Mouse (Mus musculus) heart, embryonic 14.5 days (tissue): ENCODE results near the gene Rpl5. TPM values are rescaled to one million over a fixed set of nuclear protein-coding genes. Genes with fewer than 3 reads are reported as not detected.

Experiments used
- ATAC-seq: fragments of 200-750 bp; cut with Nextera tagmentation; 2 replicates; pipeline ENCODE4 v1.8.0; 2017; ENCODE audit warnings: low read depth, moderate TSS enrichment; ENCODE audit not compliant: insufficient number of reproducible peaks, insufficient read depth, low FRiP score
- H3K27ac ChIP-seq, 2 experiments: fragments of 200-500 bp in 1 of 2; fragments of 300-500 bp in 1 of 2; sonication (generic) in 1 of 2; replicated peaks in 1 of 2; 2 replicates each; pipeline ENCODE4 v1.5.1; 2012 to 2014; ENCODE audit warnings: low read depth in 2 of 2, low read length in 2 of 2, control low read depth in 1 of 2, mild to moderate bottlenecking in 1 of 2, mixed read lengths in 1 of 2; ENCODE audit not compliant: control insufficient read depth in 1 of 2, insufficient read depth in 1 of 2
- H3K27me3 ChIP-seq: fragments of 300-500 bp; sonication (generic); 2 replicates; pipeline ENCODE4 v1.6.1; 2014; ENCODE audit warnings: mild to moderate bottlenecking, low read length, control low read depth; ENCODE audit not compliant: control insufficient read depth, insufficient read depth
- H3K36me3 ChIP-seq: fragments of 300-500 bp; sonication (generic); 2 replicates; pipeline ENCODE4 v1.6.1; 2014; ENCODE audit warnings: mild to moderate bottlenecking, control low read depth, low read length, mixed read lengths; ENCODE audit not compliant: control insufficient read depth, insufficient read depth
- H3K4me1 ChIP-seq, 2 experiments: fragments of 200-500 bp in 1 of 2; fragments of 300-500 bp in 1 of 2; sonication (generic) in 1 of 2; 2 replicates each; pipeline ENCODE4 v1.6.1; 2012 to 2014; ENCODE audit warnings: low read length in 2 of 2, control low read depth in 1 of 2, mixed read lengths in 1 of 2; ENCODE audit not compliant: control insufficient read depth in 2 of 2, insufficient read depth in 2 of 2
- H3K4me2 ChIP-seq: fragments of 300-500 bp; sonication (generic); 2 replicates; pipeline ENCODE4 v1.6.1; 2014; ENCODE audit warnings: mild to moderate bottlenecking, low read length
- H3K4me3 ChIP-seq, 2 experiments: fragments of 200-500 bp in 1 of 2; fragments of 300-500 bp in 1 of 2; sonication (generic) in 1 of 2; 2 replicates each; pipeline ENCODE4 v1.5.1; 2012 to 2014; ENCODE audit warnings: low read length in 2 of 2, mild to moderate bottlenecking in 2 of 2, control low read depth in 1 of 2, low read depth in 1 of 2, moderate library complexity in 1 of 2; ENCODE audit not compliant: control insufficient read depth in 1 of 2, insufficient read depth in 1 of 2
- H3K9ac ChIP-seq: fragments of 300-500 bp; sonication (generic); 2 replicates; pipeline ENCODE4 v1.6.1; 2014; ENCODE audit warnings: mild to moderate bottlenecking, low read length
- H3K9me3 ChIP-seq: fragments of 300-500 bp; sonication (generic); 2 replicates; pipeline ENCODE4 v1.6.1; 2016; ENCODE audit warnings: low read length, control low read depth; ENCODE audit not compliant: control insufficient read depth
- WGBS: fragments of 180-500 bp; shearing (Covaris S2); extraction: QIAGEN DNeasy Blood & Tissue Kit; methylation state at CpG from one replicate; pipeline ENCODE4 v1.1.7; 2014; 5-methylcytosine and 5-hydroxymethylcytosine counted together
- polyA plus RNA-seq: library from polyadenylated mRNA; unstranded; fragments of >200 nt; fragmentation: Nextera tagmentation; extraction: Ambion mirVana; gene quantifications from 2 replicates; pipeline ENCODE4 v1.2.1, GENCODE M21; 2014

Gene Rpl5
- 44.9 and 47.3 TPM in 2 replicates for polyA plus RNA-seq

DNA sequence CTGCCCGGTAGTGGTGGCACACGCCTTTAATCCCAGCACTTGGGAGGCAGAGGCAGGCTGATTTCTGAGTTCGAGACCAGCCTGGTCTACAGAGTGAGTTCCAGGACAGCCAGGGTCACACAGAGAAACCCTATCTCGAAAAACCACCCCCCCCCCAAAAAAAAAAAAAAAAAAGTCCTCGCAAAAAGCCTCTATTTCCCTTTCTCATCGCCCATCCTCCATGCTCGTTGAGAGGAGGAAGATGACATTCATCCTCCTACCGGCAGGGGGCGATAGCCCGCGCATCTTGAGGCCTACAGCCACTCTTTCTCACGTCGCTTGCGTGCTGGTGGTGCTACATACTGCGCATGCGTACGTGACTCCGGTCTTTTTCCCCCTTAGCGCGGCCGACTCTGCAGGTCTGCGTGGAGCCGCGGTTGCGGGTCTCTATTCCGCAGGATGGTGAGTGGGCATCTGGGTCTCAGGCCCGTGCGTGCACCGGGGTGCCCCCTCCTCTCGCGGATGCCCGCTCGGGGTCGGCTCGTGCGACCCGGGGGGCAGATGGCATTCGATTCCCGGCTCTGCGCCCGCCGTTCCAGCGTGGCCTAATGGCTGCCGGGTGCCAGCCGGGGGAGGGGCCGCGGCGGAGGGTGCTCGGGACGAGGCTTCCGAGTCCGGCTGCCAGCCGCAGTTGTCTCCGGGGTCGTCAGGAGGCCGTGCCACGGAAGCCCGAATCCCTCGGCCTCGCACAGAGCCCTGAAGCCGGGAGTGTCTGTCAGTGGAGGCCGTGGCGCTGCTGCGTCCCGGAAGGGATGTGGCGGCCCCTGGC lies at the start of gene Rpl5:
TSS of gene Rpl5 (plus strand) at position 297 of the 808 bp plus-strand sequence.
- Histone ChIP-seq H3K27me3 (no peaks in the 10 kb centered on the region), H3K4me3 (peak within 1 kb of the TSS; percentile 76 to 93), H3K9ac (peak within 1 kb of the TSS; percentile 98), H3K4me2 (peak within 1 kb of the TSS; percentile 90), H3K27ac (peak within 1 kb of the TSS; percentile 9 to 83), H3K9me3 (no peaks in the 10 kb centered on the region), H3K4me1 (peaks cover 0 to 10% of the 10 kb centered on the region in 2 experiments; a peak in 1 of 4 replicates), H3K36me3 (peaks cover 37% of the 10 kb centered on the region)
- whole genome bisulfite sequencing = 4% methylated on average over 61 of the region's 66 CpGs
- ATAC-seq = peak; percentile 94

DNA sequence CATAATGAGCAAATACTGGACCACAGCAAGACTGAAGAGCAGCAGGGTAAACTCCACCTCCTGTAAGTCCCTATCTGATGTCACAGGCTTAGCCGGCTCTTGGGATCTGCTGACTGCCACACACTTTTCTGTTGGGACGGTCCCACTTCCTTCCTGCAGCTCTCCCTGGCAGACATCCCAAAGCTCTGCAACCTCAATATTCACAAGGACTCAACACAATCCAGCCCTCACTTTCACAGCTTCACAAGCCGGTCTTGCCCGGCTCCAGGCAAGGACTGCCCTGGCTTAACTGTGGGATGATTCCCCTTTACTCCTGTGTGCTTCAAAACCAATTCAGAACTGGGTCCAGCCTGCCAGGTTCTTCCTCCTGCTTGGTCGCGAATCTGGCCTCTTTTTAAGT lies 46.5 kb upstream of the Rpl5 start:
- WGBS = 10% methylated on average over 6 of the region's 6 CpGs
- H3K36me3 ChIP-seq = peaks cover 3% of the 10 kb centered on the region; the same call in 1 of the 2 replicates
- H3K27me3 ChIP-seq = no peaks in the 10 kb centered on the region

DNA sequence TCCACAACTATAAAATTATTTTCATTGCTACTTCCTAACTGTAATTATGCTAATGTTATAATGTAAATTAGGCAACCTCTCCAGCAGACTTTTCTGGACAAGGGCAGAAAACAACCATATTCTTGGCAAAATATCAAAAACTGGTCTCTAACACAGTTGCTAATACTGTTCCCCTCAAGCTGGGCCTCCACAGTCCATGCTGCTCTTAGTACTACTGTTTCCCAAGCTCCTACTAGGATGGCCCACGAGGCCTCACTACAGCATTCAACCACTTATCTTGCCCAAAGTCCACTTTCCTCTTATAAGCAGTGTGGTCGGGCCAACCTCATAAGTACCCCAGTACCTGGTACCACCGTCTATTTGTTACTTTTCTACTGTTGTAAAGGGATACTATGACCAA lies 45.7 kb upstream of the Rpl5 start:
- Histone ChIP-seq H3K9me3 (0 out of 2 replicates have a peak, but pooled peaks cover 4% of the 10 kb centered on the region), H3K27ac (peak overlapping the region; percentile 27 to 76; a peak in 2 of 4 replicates), H3K36me3 (peaks cover 3% of the 10 kb centered on the region; the same call in 1 of the 2 replicates), H3K27me3 (no peaks in the 10 kb centered on the region), H3K9ac (no peak overlapping the region), H3K4me2 (no peak overlapping the region), H3K4me1 (peaks cover 4 to 32% of the 10 kb centered on the region in 2 experiments), H3K4me3 (no peak overlapping the region)
- WGBS = 26% methylated on average over 3 of the region's 3 CpGs
- no peak for ATAC-seq

More for the DNA sequence above, 46.5 kb upstream of the Rpl5 start:
- Histone ChIP-seq H3K9ac (peak overlapping the region; percentile 19), H3K9me3 (0 out of 2 replicates have a peak, but pooled peaks cover 4% of the 10 kb centered on the region), H3K4me1 (peaks cover 4 to 32% of the 10 kb centered on the region in 2 experiments), H3K4me2 (peak overlapping the region; percentile 34), H3K4me3 (no peak overlapping the region; a peak in 2 of 4 replicates), H3K27ac (peak overlapping the region; percentile 76 to 92)
- ATAC-seq = peak; percentile 77

DNA sequence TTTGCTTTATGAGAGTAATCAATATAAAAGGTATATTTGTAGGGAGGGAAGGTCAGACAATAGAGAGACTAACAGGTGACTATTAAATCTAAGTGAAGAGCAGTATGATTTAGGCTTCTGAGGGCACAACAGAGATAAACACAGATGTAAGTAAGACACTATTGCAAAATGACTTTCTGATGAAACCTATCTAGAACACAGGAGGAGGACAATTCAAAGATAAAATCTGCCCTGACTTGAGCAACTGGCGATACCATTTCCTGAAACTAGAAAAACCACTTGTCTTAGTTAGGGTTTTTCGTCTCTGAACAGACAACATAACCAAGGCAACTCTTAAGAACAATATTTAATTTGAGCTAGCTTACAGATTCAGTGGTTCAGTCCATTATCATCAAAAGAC lies 44.8 kb upstream of the Rpl5 start:
- WGBS = 65% methylated on average over 2 of the region's 2 CpGs
- Histone ChIP-seq H3K4me1 (peaks cover 4 to 32% of the 10 kb centered on the region in 2 experiments), H3K4me2 (no peak overlapping the region), H3K27ac (no peak overlapping the region), H3K4me3 (no peak overlapping the region), H3K9me3 (no peaks in the 10 kb centered on the region), H3K27me3 (no peaks in the 10 kb centered on the region), H3K36me3 (no peaks in the 10 kb centered on the region), H3K9ac (no peak overlapping the region)
- ATAC-seq = no peak

DNA sequence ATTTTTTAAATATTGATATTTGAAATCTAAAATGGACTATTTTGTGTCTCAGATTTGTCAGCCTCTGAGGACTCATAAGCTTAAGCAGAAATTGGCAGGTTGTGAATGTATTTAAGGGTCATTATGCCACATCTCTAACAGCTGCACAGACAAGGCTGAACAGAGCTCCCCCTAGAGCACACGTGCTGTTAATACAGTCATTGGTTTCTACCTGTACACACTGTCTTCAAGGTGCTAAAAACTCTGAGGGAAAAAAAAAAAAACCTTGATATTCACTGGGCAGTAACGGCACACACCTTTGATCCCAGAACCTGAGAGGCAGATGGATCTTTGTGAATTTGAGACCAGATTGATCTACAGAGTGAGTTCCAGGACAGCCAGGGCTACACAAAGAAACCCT lies 41.3 kb upstream of the Rpl5 start:
- H3K4me2 ChIP-seq = no peak overlapping the region
- ATAC-seq = no peak
- H3K4me3 ChIP-seq = no peak overlapping the region
- H3K9ac ChIP-seq = no peak overlapping the region
- H3K27me3 ChIP-seq = no peaks in the 10 kb centered on the region
- H3K4me1 ChIP-seq = peaks cover under 1 to 19% of the 10 kb centered on the region in 2 experiments
- WGBS = 50% methylated on average over 2 of the region's 2 CpGs
- H3K36me3 ChIP-seq = no peaks in the 10 kb centered on the region
- H3K27ac ChIP-seq = no peak overlapping the region
- no peaks in the 10 kb centered on the region for H3K9me3 ChIP-seq

DNA sequence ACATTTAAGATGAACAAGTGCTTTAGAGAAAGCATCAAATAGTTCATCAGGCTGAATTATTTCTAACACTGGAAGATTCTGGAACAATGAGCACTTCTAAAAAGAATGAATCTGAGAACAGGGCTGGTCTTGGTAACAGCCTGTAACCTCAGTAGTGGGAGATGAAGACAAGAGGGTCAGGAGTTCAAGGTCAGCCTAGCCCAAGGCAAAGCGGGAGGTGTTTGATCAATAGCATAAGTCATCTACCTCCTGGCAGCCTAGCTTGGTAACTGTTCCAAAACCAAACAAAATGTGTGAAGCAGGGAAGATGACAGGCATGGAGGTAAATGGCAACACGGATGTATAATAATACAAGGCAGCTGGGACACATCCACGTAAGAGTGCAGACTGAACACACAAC lies 36.3 kb upstream of the Rpl5 start:
- WGBS = 82% methylated on average over 3 of the region's 3 CpGs
- H3K4me3 ChIP-seq = no peak overlapping the region
- no peak overlapping the region for H3K9ac ChIP-seq
- no peak for ATAC-seq
- H3K36me3 ChIP-seq = no peaks in the 10 kb centered on the region
- no peak overlapping the region for H3K4me2 ChIP-seq
- no peaks in the 10 kb centered on the region for H3K9me3 ChIP-seq
- H3K27ac ChIP-seq = no peak overlapping the region
- no peaks in the 10 kb centered on the region for H3K27me3 ChIP-seq
- peaks cover 6 to 29% of the 10 kb centered on the region in 2 experiments for H3K4me1 ChIP-seq

DNA sequence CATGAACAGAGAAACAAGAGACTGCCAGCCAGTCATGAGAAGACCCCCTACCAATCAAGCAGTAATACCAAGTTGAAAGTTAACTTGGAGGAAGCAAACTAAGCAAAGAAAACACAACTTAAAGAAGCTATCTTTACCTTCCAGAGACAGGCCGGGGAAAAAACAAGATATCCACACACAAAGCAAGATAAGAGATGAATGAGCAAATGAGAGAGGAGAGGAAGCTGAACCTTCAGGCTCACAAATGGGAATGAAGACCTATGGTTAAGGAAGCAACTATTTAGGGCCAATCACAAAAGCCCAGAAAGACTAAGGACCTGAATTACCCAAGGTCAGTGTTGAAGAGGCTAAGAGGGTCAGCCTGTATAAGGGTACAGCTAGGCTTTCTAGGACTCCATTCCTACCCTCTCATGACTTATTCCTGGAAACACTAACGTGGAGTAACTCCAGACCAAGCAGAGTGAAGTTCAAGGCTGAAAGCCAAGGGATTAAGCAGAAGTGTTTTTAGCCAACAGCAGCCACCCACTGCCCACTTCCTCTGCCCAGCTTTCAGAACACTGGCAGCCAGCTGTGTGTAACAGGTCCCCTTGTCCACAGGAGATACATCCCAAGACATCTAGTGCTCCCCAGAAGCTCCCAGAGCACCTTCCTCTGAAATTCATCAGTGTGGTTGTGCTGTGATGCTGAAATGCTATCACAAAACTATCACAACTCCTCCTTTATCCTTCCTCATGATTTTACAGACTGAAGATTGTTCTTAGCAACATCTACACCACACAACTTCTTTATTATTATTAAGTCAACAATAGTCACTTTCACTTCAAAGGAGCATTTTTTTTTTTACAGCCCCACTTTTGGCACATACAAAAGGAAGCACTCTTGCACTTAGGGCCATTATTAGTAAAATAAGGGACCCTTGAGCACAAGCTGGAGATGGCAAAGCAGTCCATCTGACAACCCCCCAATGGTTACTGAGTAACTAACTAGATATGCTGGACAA lies 33.9 kb upstream of the Rpl5 start:
- Histone ChIP-seq H3K9ac (no peak overlapping the region), H3K36me3 (no peaks in the 10 kb centered on the region), H3K27ac (peak overlapping the region; percentile 32 to 38; a peak in 3 of 4 replicates), H3K27me3 (no peaks in the 10 kb centered on the region), H3K9me3 (no peaks in the 10 kb centered on the region), H3K4me1 (peaks cover 6 to 32% of the 10 kb centered on the region in 2 experiments), H3K4me2 (peak overlapping the region; percentile 73), H3K4me3 (no peak overlapping the region)
- no peak for ATAC-seq
- WGBS = 13% methylated on average over 2 of the region's 2 CpGs
